ENCODE assay signal across 8 mouse cellular contexts in genomic region chr5:136186723-136187122, GRCm38 (mm10). TPM values are rescaled to one million over a fixed set of nuclear protein-coding genes. Genes with fewer than 3 reads are reported as not detected.
A peak's percentile ranks its signal among the peaks of the same experiment; 100 is the strongest.
DNase-seq lines count a peak whose midpoint lies in the region; ATAC-seq lines count a peak whose summit lies in the region.

No protein-coding gene starts in this region.

- 0 out of 2 replicates have a peak, but pooled peaks have one; percentile 43 for ATAC-seq in forebrain, embryonic 13.5 days
- no peak for ATAC-seq in forebrain, embryonic 12.5 days (ENCODE audit: low FRiP score)
- peak; percentile 93 for ATAC-seq in activated CD4-positive, CD25-positive, alpha-beta regulatory T cell, adult 4 months
- ATAC-seq in midbrain, embryonic 14.5 days (ENCODE audit: low FRiP score, low TSS enrichment) = no peak

- H3K4me1 ChIP-seq in forebrain, embryonic 13.5 days = 0 out of 2 replicates have a peak, but pooled peaks cover 3% of the 10 kb centered on the region
- H3K4me1 ChIP-seq in forebrain, embryonic 12.5 days = no peaks in the 10 kb centered on the region
- no peaks in the 10 kb centered on the region for H3K4me1 ChIP-seq in midbrain, embryonic 14.5 days (ENCODE audit: control insufficient read depth, insufficient read depth, low read length)

- WGBS in forebrain, embryonic 13.5 days = 32% methylated on average over 4 of the region's 4 CpGs
- WGBS in forebrain, embryonic 12.5 days = 40% methylated on average over 4 of the region's 4 CpGs
- WGBS in midbrain, embryonic 14.5 days = 43% methylated on average over 4 of the region's 4 CpGs

- H3K4me3 ChIP-seq in forebrain, embryonic 13.5 days = no peak overlapping the region
- H3K4me3 ChIP-seq in forebrain, embryonic 12.5 days (replicated peaks) = no peak overlapping the region
- H3K4me3 ChIP-seq in midbrain, embryonic 14.5 days (replicated peaks; ENCODE audit: low read depth, low read length) = no peak overlapping the region

- no peaks in the 10 kb centered on the region for H3K9me3 ChIP-seq in forebrain, embryonic 13.5 days (replicated peaks)
- no peaks in the 10 kb centered on the region for H3K9me3 ChIP-seq in forebrain, embryonic 12.5 days
- no peaks in the 10 kb centered on the region for H3K9me3 ChIP-seq in midbrain, embryonic 14.5 days (ENCODE audit: control insufficient read depth, low read length)

- H3K9ac ChIP-seq in forebrain, embryonic 13.5 days = no peak overlapping the region
- H3K9ac ChIP-seq in forebrain, embryonic 12.5 days = no peak overlapping the region
- no peak overlapping the region for H3K9ac ChIP-seq in midbrain, embryonic 14.5 days (replicated peaks; ENCODE audit: low read length)

- DNase-seq in 416B (ENCODE audit: low read depth) = peak; percentile 78
- DNase-seq in gastrocnemius, adult 18-20 months (ENCODE audit: low spot score) = peak; percentile 53
- peak; percentile 43 to 79 for DNase-seq in kidney, postnatal 36 days
- DNase-seq in midbrain, embryonic 14.5 days = peak; percentile 78
- peak; percentile 26 for DNase-seq in telencephalon, adult 2 months (ENCODE audit: low read depth, low spot score)

- H3K27ac ChIP-seq in forebrain, embryonic 13.5 days = no peak overlapping the region
- no peak overlapping the region for H3K27ac ChIP-seq in forebrain, embryonic 12.5 days
- no peak overlapping the region for H3K27ac ChIP-seq in midbrain, embryonic 14.5 days (replicated peaks; ENCODE audit: low read depth, low read length)

- no peaks in the 10 kb centered on the region for H3K27me3 ChIP-seq in forebrain, embryonic 13.5 days
- H3K27me3 ChIP-seq in forebrain, embryonic 12.5 days = no peaks in the 10 kb centered on the region
- H3K27me3 ChIP-seq in midbrain, embryonic 14.5 days (ENCODE audit: control insufficient read depth, insufficient read depth, low read length) = no peaks in the 10 kb centered on the region

- no peak overlapping the region for H3K4me2 ChIP-seq in forebrain, embryonic 13.5 days
- H3K4me2 ChIP-seq in forebrain, embryonic 12.5 days = no peak overlapping the region
- H3K4me2 ChIP-seq in midbrain, embryonic 14.5 days (ENCODE audit: low read length) = no peak overlapping the region

- H3K36me3 ChIP-seq in forebrain, embryonic 13.5 days (ENCODE audit: poor library complexity, severe bottlenecking) = peaks cover 83% of the 10 kb centered on the region
- H3K36me3 ChIP-seq in forebrain, embryonic 12.5 days (replicated peaks) = peaks cover 86% of the 10 kb centered on the region
- H3K36me3 ChIP-seq in midbrain, embryonic 14.5 days (ENCODE audit: control insufficient read depth, insufficient read depth, low read length) = peaks cover 71% of the 10 kb centered on the region

RNA-seq across cellular contexts. Expression of gene Prkrip1, which starts 12.0 kb away (rescaled TPM):
- polyA plus RNA-seq in forebrain, embryonic 13.5 days (2015; fragmentation: Nextera tagmentation; extraction: Ambion mirVana) = 64.2 and 74.0 TPM in 2 replicates
- 71.0 and 80.1 TPM in 2 replicates for polyA plus RNA-seq in forebrain, embryonic 12.5 days (2016; fragmentation: Nextera tagmentation; extraction: Ambion mirVana)
- polyA plus RNA-seq in activated CD4-positive, CD25-positive, alpha-beta regulatory T cell, adult 4 months (2017; shearing (Covaris generic)) = 10 to 100 TPM; 45.0 to 50.4 TPM
- total RNA-seq in gastrocnemius, adult 18-20 months (2021) = 10 to 100 TPM; 19.4 to 23.8 TPM
- polyA plus RNA-seq in midbrain, embryonic 14.5 days (2014; fragmentation: Nextera tagmentation; extraction: Ambion mirVana) = 60.8 and 67.1 TPM in 2 replicates

RNA-seq across cellular contexts. Expression of gene Orai2, which starts 16.2 kb away (rescaled TPM):
- polyA plus RNA-seq in forebrain, embryonic 13.5 days (2015; fragmentation: Nextera tagmentation; extraction: Ambion mirVana) = 17.4 and 21.9 TPM in 2 replicates
- polyA plus RNA-seq in forebrain, embryonic 12.5 days (2016; fragmentation: Nextera tagmentation; extraction: Ambion mirVana) = 14.7 TPM in 2 replicates
- polyA plus RNA-seq in activated CD4-positive, CD25-positive, alpha-beta regulatory T cell, adult 4 months (2017; shearing (Covaris generic)) = 10 to 100 TPM; 62.2 to 74.1 TPM
- total RNA-seq in gastrocnemius, adult 18-20 months (2021) = under 1 TPM; 0.55 to 0.64 TPM
- 38.2 and 46.8 TPM in 2 replicates for polyA plus RNA-seq in midbrain, embryonic 14.5 days (2014; fragmentation: Nextera tagmentation; extraction: Ambion mirVana)

RNA-seq across cellular contexts. Expression of gene Alkbh4, which starts 50.8 kb away (rescaled TPM):
- polyA plus RNA-seq in forebrain, embryonic 13.5 days (2015; fragmentation: Nextera tagmentation; extraction: Ambion mirVana) = 18.4 and 22.8 TPM in 2 replicates
- polyA plus RNA-seq in forebrain, embryonic 12.5 days (2016; fragmentation: Nextera tagmentation; extraction: Ambion mirVana) = 20.6 and 21.9 TPM in 2 replicates
- polyA plus RNA-seq in activated CD4-positive, CD25-positive, alpha-beta regulatory T cell, adult 4 months (2017; shearing (Covaris generic)) = 10 to 100 TPM; 49.3 to 56.2 TPM
- total RNA-seq in gastrocnemius, adult 18-20 months (2021) = 1 to 10 TPM; 3.8 to 4.9 TPM
- 16.8 and 20.0 TPM in 2 replicates for polyA plus RNA-seq in midbrain, embryonic 14.5 days (2014; fragmentation: Nextera tagmentation; extraction: Ambion mirVana)

RNA-seq across cellular contexts. Expression of gene Lrwd1, which starts 50.8 kb away (rescaled TPM):
- polyA plus RNA-seq in forebrain, embryonic 13.5 days (2015; fragmentation: Nextera tagmentation; extraction: Ambion mirVana) = 43.2 and 45.2 TPM in 2 replicates
- 44.2 and 46.1 TPM in 2 replicates for polyA plus RNA-seq in forebrain, embryonic 12.5 days (2016; fragmentation: Nextera tagmentation; extraction: Ambion mirVana)
- 10 to 100 TPM; 31.7 to 35.3 TPM for polyA plus RNA-seq in activated CD4-positive, CD25-positive, alpha-beta regulatory T cell, adult 4 months (2017; shearing (Covaris generic))
- 1 to 10 TPM; 4.2 to 4.4 TPM for total RNA-seq in gastrocnemius, adult 18-20 months (2021)
- polyA plus RNA-seq in midbrain, embryonic 14.5 days (2014; fragmentation: Nextera tagmentation; extraction: Ambion mirVana) = 22.7 and 24.5 TPM in 2 replicates

RNA-seq across cellular contexts. Expression of gene Sh2b2, which starts 59.6 kb away (rescaled TPM):
- 17.4 and 19.9 TPM in 2 replicates for polyA plus RNA-seq in forebrain, embryonic 13.5 days (2015; fragmentation: Nextera tagmentation; extraction: Ambion mirVana)
- 19.6 and 21.7 TPM in 2 replicates for polyA plus RNA-seq in forebrain, embryonic 12.5 days (2016; fragmentation: Nextera tagmentation; extraction: Ambion mirVana)
- polyA plus RNA-seq in activated CD4-positive, CD25-positive, alpha-beta regulatory T cell, adult 4 months (2017; shearing (Covaris generic)) = under 1 TPM in 1 of 2 experiments, not detected in 1; 0.45 TPM
- 1 to 10 TPM; 2.4 to 2.5 TPM for total RNA-seq in gastrocnemius, adult 18-20 months (2021)
- polyA plus RNA-seq in midbrain, embryonic 14.5 days (2014; fragmentation: Nextera tagmentation; extraction: Ambion mirVana) = 23.9 and 30.8 TPM in 2 replicates

Comparison
In these comparisons a context has a peak if more than half of its experiments do, and no peak if none do; other contexts are left out.
1. ATAC-seq: peak in forebrain, embryonic 13.5 days (single experiment) and activated CD4-positive, CD25-positive, alpha-beta regulatory T cell, adult 4 months (single experiment); none in forebrain, embryonic 12.5 days (single experiment) and midbrain, embryonic 14.5 days (single experiment).
2. DNase-seq: peak in every context shown above with its lines; median percentile 78 in 416B; 78 in midbrain, embryonic 14.5 days; 61 in kidney, postnatal 36 days; 53 in gastrocnemius, adult 18-20 months; 26 in telencephalon, adult 2 months.